Mouse (Mus musculus) embryo, embryonic 11 days (tissue): ENCODE data around the gene Nat8f5.
"Not testable (repeated sequence)": the region's sequence is repeated elsewhere in the genome, so short reads cannot be mapped to it uniquely, and the experiment has no call there.

ENCODE experiments used
- DNase-seq: peaks from one replicate; pipeline ENCODE4 v3.0.0-alpha.2; 2015

Gene Nat8f5

DNA sequence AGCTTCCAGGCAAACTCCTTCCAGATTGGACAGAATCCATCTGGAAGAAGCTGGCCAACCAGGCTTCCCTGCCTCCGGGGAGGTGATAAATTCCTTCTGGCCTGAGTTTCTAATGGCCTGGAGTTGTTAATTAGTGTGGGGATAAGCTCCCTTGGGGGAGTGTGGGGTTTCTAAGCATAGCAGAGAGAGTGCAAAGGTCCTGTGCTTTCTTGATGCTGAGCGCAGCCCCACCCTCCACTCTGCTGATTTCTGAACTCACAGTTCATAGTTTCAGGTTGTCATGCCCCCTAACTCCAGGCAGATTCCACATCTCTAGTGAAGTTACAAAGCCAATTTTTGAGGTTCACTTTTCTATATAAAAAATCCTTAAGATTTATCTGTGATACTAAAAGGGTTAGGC lies 14.3 kb upstream of the Nat8f5 start:
- not testable (repeated sequence) for DNase-seq

DNA sequence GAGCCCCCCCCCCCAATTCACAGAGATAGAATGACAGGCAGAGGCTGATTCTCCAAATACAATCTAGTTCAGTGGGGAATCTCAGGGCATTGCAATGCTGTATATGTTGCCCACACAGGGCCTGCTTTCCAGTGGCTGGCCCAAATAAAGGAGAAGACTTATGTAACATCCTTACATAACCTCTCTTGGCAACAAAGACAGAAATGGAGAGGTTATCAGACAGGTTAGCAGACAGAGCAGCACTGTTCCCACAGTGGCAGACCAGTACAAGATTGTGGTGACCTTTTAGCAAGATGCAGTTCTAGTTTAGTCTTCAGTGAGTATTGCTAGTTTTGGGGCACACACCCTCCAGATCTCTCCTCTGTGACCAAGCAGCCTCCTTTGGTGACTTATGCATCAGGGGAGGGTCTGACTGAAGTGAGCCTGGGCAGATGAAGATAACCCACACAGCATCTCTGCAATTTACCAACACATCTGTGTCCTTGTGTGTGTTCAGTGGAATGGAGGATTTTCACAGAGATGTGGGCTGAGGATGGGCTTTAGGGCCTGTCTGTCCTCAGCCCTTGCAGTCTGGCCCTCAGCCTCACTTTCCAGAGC lies 13.8 kb upstream of the Nat8f5 start:
- DNase-seq = not testable (repeated sequence)

DNA sequence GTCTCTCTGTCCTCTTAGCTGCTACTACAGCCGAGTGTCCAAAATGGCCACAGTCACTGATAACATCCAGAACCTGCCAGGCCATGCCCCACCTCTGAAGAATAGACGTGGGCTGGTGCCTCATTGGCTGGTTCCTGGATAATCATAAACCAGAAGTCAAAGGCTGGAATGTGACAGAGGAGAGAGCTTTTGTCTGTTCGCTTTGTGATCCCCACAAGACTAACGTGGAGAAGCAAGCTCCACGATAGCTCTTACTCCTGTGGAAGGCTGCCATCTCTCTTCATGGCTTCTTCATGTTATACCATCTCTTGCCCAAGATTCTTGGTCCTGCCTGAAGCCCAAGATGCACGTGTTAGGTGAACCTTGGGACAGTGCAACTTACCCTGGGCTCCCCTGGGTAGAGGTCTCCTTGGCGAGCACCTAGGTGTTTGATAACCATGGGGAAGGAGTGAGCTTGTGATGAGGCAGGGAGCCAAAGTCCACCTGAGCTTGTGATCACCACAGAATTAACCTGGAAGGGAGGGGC lies 11.1 kb upstream of the Nat8f5 start, which contains the start of gene Nat8:
TSS of gene Nat8 (minus strand) at position 287 of the 526 bp plus-strand sequence.
- no peak for DNase-seq

- DNase-seq = no peak
Measured at GRCm38 (mm10) chr6:85829462-85829861, 8.7 kb upstream of the Nat8f5 start.

DNA sequence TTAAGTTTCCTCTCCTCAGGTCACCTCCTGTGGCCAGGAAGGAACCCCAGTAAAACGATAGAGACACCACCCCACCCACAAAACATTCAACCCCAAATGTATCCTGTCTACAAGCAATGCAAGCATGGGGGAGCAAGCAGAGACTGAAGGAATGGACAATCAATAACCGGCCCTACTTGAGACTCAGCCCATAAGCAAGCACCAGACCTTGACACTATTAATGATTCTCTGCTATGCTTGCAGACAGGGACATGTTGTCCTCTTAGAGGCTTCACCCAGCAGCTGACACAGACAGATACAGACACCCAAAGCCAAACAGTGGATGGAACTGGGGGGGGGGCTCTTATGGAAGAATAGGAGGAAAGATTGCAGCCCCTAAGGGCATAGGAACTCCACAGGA lies 5.1 kb upstream of the Nat8f5 start:
- DNase-seq = no peak

GRCm38 (mm10) chr6:85823382-85824090 lies 2.8 kb upstream of the Nat8f5 start:
- no peak for DNase-seq

DNA sequence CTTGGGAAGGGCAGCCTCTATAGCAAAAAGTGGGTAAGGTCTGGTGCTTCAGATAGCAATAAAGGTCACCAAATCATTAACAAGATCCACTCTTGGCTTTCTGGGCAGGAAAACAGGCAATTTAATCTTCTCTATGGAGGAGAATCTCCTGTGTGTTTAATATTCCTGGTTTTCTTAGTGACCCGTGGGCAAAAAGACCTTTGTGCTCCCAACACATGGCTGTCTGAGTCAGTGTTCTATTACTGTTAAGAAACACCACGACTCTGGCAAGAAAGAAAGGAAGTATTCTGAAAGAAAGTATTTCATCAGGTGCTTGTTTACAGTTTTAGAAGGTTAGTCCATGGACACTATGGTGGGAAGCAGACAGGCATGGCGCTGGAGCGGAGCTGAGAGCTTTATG lies 1.5 kb upstream of the Nat8f5 start:
- DNase-seq = no peak

- DNase-seq = no peak
Measured at GRCm38 (mm10) chr6:85818338-85818737, 2.4 kb downstream of the Nat8f5 start.

- no peak for DNase-seq
Measured at GRCm38 (mm10) chr6:85813339-85813738, 7.4 kb downstream of the Nat8f5 start.

- DNase-seq = not testable (repeated sequence)
Measured at GRCm38 (mm10) chr6:85810942-85811537, 9.7 kb downstream of the Nat8f5 start.

- not testable (repeated sequence) for DNase-seq
Measured at GRCm38 (mm10) chr6:85810514-85810913, 10.3 kb downstream of the Nat8f5 start.

DNA sequence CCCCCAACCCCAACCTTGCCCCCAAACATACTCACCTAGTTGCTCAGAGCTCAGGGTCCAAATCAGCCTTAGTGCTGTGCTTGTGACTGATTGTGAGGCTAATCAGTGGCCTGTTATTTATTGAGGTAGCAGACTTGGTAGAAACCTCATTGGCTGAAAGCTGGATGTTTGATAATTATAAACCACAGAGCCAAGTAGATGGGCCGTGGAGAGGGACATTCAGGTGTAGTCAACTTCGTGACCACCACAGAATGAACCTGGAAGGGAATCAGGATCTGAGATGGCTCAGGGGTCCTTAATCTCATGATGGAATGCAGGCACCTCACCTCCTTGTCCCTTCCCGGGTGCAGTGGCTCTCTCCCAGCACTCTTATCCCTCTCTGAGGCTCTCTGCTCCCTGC lies 11.0 kb downstream of the Nat8f5 start:
- not testable (repeated sequence) for DNase-seq

DNA sequence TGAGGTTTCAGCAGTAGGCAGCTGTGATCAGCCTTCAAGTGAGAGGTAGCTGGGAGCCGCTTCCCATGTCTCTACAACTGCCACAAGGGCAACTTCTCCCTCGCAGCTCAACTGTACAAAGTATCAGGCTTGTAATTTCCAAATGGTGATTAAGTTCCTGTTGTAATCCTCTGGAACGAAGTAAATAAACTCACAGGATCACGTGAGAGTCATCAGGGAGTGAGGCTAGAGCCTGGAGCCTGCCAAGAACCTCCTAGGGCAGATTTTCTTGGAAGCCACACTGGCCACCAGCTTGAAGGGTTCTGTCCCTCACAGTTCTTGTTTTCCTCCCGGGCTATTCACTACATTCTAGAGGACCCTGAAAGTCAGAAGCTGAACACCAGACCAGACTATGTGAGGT lies 17.6 kb downstream of the Nat8f5 start:
- not testable (repeated sequence) for DNase-seq
